Mouse (Mus musculus) lung, postnatal 36 days (tissue): ENCODE measurements around the gene Kmt2e.

Experiments used
- DNase-seq: peaks from one replicate; pipeline ENCODE4 v3.0.0; 2022; ENCODE audit warnings: mixed read lengths

Kmt2e gene

GRCm38 (mm10) chr5:23433720-23434597 lies at the start of gene Kmt2e:
Kmt2e (plus strand) TSS chr5:23434441.
- DNase-seq, result peak; percentile 96

- DNase-seq, result peak; percentile 74
Measured at GRCm38 (mm10) chr5:23385136-23385535, 49.1 kb upstream of the Kmt2e start.

GRCm38 (mm10) chr5:23385763-23386217 lies 48.5 kb upstream of the Kmt2e start:
- no peak for DNase-seq

GRCm38 (mm10) chr5:23386562-23387312 lies 47.5 kb upstream of the Kmt2e start:
- peak; percentile 96 for DNase-seq

GRCm38 (mm10) chr5:23387313-23387666 lies 47.0 kb upstream of the Kmt2e start:
- no peak for DNase-seq

- DNase-seq, result no peak
Measured at GRCm38 (mm10) chr5:23388091-23388490, 46.1 kb upstream of the Kmt2e start.

GRCm38 (mm10) chr5:23389601-23390305 lies 44.5 kb upstream of the Kmt2e start:
- DNase-seq, result no peak

GRCm38 (mm10) chr5:23391714-23392113 lies 42.5 kb upstream of the Kmt2e start:
- no peak for DNase-seq

- no peak for DNase-seq
Measured at GRCm38 (mm10) chr5:23393870-23394269, 40.4 kb upstream of the Kmt2e start.

GRCm38 (mm10) chr5:23394366-23395145 lies 39.7 kb upstream of the Kmt2e start:
- DNase-seq, result peak; percentile 70

- no peak for DNase-seq
Measured at GRCm38 (mm10) chr5:23395721-23396120, 38.5 kb upstream of the Kmt2e start.

GRCm38 (mm10) chr5:23396756-23397155 lies 37.5 kb upstream of the Kmt2e start:
- no peak for DNase-seq

- DNase-seq, result no peak
Measured at GRCm38 (mm10) chr5:23400156-23400555, 34.1 kb upstream of the Kmt2e start.

- no peak for DNase-seq
Measured at GRCm38 (mm10) chr5:23400868-23401267, 33.4 kb upstream of the Kmt2e start.

GRCm38 (mm10) chr5:23401368-23401767 lies 32.9 kb upstream of the Kmt2e start:
- no peak for DNase-seq

GRCm38 (mm10) chr5:23401999-23402398 lies 32.2 kb upstream of the Kmt2e start:
- DNase-seq, result no peak

- DNase-seq, result peak; percentile 50
Measured at GRCm38 (mm10) chr5:23403161-23403560, 31.1 kb upstream of the Kmt2e start.

- DNase-seq, result no peak
Measured at GRCm38 (mm10) chr5:23405666-23406404, 28.4 kb upstream of the Kmt2e start.

GRCm38 (mm10) chr5:23406405-23406745 lies 27.9 kb upstream of the Kmt2e start:
- DNase-seq, result no peak

- peak; percentile 37 for DNase-seq
Measured at GRCm38 (mm10) chr5:23408106-23408505, 26.1 kb upstream of the Kmt2e start.

GRCm38 (mm10) chr5:23410040-23410717 lies 24.1 kb upstream of the Kmt2e start:
- DNase-seq, result peak; percentile 55
